Mouse (Mus musculus) 3T3-L1 (cell line): ENCODE measurements around the gene Cenpb.

Experiments used
- DNase-seq: peaks from one replicate; pipeline ENCODE4 v3.0.0-alpha.2; 2015; ENCODE audit warnings: low read depth, low spot score

The Cenpb gene

DNA sequence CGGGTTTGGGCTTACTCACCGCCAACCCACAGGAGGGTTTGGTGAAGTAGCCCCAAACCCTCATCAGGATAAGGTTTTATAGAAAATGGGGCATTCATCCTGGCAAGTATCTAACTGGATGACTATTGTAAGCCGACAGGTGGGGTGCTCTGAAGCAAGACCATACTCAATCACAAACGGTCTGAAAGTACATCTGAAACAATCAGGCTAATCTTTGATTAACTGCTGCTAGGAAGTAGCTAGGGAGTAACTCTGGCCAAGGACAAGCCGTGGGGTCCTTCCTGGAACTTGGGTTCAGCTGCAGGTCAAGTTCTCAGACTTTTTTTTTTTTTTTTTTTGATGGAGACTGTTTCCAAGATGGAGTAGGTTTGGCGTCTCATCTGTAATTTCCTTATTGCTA is 11.9 kb downstream of the Cenpb start:
- no peak for DNase-seq

DNA sequence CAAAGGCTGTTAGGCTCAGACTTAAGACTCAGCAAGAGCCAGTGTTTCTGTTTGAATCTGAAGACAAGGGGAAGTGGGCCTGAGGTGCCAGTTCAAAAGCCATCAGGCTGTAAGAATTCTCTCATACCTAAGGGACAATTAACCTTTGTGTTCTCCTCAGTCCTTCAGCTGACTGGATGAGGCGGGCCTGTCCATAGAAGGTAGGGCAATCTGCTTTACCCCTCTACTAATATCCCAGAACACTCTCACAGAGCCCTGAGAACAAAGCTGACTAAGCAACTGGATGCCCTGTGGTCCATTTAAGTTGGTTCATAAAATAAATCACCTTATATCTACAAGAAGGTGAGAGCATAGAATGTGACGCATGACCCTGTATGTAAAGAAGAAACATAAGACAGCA is 13.7 kb downstream of the Cenpb start:
- DNase-seq, result no peak

- DNase-seq, result no peak
Observed at GRCm38 (mm10) chr2:131163924-131164323, 15.9 kb downstream of the Cenpb start.

DNA sequence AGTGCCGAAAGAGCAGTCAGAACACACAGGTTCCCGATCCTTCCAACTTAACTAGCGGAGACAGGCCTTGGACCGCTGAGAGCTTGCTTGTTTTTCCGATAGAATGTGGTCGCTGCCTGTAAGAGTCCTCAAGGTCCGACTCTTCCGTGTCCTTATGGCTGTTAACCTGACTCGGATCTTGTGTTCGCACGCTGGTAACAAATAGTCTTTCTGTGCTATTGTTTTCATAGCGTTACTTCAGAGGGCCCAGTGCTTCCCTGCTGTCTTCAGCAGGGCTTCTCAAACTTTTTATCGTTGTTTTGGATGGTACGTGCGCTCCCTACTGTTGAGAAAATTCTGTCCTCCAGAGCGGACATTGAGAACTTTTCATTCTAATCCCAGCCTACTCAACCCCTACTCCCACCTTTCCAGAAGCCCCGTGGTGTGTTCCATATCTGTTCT is 19.2 kb downstream of the Cenpb start:
- peak; percentile 69 for DNase-seq

- peak; percentile 100 for DNase-seq
Observed at GRCm38 (mm10) chr2:131159938-131160581, 19.8 kb downstream of the Cenpb start, which contains the start of gene 1700037H04Rik. TSS of gene 1700037H04Rik (minus strand) at chr2:131160081.

DNA sequence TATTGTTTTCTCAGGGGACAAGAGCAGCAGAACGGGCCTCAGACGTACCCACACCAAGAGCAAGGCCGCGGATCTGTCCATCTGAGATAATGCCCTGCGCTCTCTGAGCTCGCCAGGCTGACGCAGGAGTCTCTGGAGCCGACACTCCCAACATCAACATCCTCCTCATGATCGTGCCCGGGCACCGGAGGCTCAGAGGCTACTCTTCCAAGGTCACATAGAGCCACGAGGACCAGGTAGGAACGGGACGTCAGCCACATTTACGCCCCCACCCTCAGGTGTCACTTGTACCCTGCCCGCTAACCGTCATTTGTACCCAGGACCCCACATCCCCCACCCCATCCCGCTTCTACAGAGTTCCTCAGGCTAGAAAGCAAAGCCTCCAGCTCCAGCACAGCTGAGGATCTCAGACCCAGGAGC is 20.4 kb downstream of the Cenpb start:
- peak; percentile 58 for DNase-seq

DNA sequence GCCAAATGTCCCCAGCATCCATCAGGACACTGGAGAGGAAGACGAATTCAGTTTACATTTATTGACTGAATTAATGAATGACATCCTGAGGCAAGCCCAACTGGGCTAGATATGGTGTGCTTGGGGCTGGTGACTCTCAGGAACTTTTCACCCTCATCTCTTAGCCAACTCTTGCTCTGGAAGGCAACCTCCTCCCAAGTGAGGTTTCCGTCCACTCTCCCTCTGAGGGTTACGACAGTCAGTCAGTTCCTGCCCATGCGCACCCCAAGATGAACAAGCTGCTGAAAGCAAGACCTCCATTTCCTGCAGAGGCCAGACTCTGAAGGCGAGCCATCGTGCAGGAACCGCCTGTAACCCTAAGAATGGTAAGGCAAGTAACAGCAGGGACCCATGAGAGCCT is 22.9 kb downstream of the Cenpb start:
- DNase-seq, result no peak

GRCm38 (mm10) chr2:131154036-131154435 is 25.8 kb downstream of the Cenpb start:
- DNase-seq, result no peak

- no peak for DNase-seq
Observed at GRCm38 (mm10) chr2:131152166-131152730, 27.6 kb downstream of the Cenpb start.

GRCm38 (mm10) chr2:131149254-131149578 is 30.7 kb downstream of the Cenpb start:
- DNase-seq, result no peak

DNA sequence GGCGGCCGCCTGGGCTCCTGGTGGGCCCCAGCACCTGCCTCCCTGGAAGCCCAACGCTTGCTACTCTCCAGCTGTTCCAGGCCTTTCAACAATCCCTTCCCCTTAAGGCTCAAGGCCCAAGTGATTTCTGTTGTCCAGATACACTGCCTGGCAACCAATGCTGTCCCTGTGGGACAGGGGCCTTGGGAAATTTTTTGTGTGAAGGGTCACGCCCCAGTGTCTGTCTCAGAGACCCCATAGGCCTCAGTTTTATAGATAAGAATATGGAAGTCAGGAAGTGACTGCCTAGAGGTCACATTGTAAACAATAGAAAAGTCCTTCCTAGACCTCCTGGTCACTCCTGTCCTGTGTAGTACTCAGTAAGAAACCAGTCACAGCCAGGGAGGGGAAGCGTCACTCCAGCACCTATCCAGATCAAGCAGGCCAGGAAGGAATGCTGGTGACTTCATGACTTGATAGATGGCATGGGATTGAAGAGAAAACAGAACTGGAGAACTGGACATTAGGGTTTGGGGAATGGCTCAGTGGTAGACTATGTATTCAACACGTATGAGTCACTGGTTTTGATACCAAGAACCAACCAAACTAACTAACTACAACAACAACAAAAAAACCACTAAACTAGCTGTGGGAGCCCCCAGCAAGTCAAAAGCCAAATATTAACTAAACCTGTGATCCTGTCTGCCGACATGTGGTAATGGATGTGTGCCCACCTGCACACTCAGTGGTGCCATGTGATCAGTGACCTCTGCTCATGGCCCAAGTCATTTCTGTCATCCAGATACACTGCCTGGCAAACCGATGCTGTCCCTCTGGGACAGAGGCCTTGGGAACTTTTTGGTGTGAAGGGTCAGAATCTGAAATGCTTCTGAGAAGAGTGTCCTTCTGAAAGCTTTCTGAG is 31.3 kb downstream of the Cenpb start:
- peak; percentile 26 for DNase-seq

DNA sequence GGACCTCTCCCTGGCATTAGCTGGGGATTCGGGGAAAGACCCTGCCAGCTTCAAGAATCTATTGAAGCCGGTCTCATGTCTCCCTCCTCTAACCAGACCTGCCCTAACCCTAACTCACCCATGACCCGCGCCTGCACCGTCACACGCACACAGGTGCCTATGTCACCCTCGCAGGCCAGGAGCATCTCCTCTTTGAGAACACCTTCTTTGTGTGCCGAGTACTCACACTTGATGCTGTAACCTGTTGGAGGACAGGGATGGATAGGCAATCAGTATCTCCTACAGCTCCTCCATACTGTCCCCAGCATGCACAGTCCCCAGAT is 32.9 kb downstream of the Cenpb start:
- no peak for DNase-seq

DNA sequence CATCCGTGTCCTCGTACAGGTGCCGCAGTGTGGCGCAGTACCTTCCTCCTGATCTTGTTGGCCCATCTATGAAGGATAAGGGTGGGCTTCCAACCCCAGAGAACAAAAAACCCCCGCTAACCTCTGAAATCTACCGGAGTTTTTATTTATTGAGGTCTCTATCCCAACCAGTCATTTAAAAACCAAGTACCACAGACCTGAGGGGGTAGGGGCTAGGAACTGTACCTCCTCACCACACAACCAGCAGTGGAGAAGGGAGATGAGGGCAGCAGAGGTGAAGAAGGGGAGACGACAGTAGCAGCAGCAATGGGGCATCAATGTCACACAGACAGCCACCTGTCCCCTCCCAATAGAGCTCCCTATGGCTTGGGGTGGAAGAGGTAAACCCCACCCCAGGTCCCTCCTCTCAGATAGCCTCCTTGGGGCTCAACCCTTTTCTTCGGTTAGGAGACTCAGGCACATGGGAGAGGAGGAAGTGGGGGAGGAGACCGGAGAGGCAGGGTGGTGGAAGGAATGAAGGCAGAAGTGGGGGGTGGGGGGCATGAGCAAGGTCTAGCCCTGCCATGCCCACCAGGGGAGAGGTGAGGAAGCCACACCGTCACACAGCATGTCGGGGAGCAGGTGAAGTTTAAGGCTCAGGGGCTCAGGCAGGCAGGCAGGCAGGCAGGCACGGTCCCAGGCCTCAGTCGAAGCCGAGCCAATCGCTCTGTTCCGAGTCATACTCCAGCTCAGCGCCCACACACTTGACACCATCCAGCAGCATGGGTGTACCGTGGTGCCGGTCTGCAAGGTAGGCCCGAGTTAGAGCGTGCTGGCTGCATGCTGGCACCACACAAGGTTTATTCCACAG is 33.4 kb downstream of the Cenpb start:
- DNase-seq, result no peak

- DNase-seq, result no peak
Observed at GRCm38 (mm10) chr2:131145536-131145935, 34.3 kb downstream of the Cenpb start.

- DNase-seq, result no peak
Observed at GRCm38 (mm10) chr2:131145121-131145520, 34.7 kb downstream of the Cenpb start.

DNA sequence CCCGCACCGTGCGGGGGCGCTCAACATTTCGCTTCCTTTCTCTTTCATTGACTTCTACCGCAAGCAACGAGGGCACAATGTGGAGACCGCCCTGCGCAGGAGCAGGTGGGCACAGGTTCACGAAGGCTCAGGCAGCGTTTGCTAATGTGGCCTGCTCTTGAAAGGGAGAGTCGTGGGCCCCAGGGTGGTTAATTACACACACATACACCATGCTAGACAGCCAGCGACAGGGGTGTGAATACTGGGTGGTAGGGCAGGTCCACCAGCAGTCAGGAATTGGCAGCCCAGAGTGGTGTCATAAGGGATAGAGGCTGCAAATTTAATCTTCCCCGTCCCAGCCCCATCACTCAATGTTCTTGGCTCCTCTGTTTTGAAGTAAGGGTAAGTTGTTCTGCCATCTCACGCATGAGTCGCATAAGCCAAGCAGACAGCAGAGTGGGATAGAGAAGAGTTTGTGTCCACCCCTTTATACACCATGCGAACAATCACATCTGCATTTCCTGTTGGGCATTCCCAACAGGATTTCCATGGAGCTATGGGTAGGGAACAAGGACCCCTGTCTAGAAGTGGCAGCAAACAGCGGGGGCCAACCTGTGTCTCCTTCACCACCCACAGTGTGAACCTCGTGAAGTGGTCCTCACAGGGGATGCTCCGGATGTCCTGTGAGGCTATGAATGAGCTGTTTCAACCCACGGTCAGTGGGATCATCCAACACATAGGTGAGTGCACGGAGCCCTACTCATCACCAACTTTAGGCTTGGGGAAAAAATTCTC is 36.7 kb downstream of the Cenpb start:
- DNase-seq, result no peak

GRCm38 (mm10) chr2:131142592-131142991 is 37.3 kb downstream of the Cenpb start:
- peak; percentile 63 for DNase-seq

DNA sequence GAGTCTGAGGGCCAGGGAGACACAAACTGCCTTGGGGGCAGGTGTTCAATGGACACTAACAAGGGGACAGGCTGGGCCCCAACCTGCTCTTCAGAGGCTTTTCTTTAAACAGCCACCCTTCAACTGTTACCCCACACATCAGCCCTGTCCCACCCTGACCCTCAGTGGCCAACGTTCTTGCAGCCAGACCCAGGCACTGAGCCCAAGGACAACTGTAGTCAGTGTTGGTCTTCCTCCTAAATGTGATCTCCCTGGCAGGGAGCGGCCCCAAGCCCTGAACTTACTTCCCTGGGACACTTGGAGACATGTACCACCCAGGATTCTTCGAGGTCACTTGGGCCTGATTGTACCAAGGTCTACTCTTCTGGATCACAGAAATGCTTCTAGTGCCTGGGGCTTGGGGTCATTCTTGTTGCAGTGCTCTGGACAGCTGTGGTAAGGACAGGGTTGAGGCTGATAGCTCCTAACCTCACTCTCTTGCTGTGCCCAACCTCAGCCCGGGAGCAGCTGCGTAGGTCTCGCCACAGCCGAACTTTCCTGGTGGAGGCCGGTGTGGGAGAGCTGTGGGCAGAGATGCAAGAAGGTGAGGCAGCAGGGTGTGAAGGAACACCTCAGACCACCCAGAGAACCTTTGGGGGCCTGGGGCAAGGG is 38.4 kb downstream of the Cenpb start:
- DNase-seq, result no peak

DNA sequence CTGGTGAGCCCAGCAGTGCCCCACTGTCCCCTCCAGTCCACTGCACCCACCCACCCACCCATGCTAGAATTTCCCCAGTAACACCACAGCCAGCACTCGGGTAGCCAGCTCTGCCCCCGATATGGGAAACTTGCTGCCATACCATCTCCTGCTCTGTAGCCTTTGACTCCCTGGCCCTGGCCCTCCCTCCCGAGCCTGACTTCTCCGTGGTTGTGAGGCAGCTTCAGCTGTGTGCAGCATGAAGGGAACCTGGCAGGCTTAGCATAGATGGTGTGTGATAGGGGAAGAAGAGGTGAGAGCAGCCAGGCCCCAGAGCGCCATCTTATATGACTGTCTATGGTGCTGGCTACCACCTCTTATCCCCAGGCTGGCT is 39.3 kb downstream of the Cenpb start:
- no peak for DNase-seq

DNA sequence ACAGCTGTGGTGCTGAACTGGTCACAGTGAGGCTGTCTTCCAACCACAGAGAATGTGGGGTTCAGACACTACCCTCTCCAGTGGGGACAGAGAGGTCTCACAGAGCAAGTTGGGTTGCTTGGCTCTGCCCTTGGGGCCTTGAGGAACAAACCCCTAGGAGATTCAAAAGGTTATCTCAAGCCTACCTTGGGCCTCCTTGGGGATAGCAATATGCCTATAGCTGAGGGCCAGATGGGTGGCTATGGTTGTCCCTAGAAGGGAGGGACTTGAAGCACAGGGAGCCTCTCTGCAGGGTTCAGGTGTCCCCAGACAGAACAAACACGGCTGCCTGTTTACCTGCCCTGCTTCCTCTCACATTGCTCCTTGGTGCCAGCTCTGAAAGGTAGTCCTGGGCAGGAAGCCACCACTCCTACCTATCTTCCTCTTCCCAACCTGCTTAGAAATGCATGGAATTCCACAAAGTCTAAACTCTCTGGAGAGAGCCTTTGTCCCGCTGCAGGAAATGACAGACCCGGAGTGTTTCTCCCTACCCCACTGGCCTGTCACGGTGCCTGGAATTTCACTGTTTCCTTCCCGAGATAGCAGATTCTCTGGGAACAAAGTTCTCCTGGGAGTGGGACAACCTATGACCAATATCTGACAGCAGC is 39.9 kb downstream of the Cenpb start:
- DNase-seq, result no peak
